Mouse (Mus musculus) heart, postnatal 0 days (tissue): ENCODE measurements around the gene Zfp541.

Experiments
- CTCF ChIP-seq: IDR thresholded peaks from 2 replicates; pipeline ENCODE4 v1.5.1; 2016; ENCODE audit warnings: antibody characterized with exemption, control low read depth, low read depth
- EP300 ChIP-seq: IDR thresholded peaks from 2 replicates; pipeline ENCODE4 v1.6.1; 2016; ENCODE audit warnings: antibody characterized with exemption, low read depth

DNA sequence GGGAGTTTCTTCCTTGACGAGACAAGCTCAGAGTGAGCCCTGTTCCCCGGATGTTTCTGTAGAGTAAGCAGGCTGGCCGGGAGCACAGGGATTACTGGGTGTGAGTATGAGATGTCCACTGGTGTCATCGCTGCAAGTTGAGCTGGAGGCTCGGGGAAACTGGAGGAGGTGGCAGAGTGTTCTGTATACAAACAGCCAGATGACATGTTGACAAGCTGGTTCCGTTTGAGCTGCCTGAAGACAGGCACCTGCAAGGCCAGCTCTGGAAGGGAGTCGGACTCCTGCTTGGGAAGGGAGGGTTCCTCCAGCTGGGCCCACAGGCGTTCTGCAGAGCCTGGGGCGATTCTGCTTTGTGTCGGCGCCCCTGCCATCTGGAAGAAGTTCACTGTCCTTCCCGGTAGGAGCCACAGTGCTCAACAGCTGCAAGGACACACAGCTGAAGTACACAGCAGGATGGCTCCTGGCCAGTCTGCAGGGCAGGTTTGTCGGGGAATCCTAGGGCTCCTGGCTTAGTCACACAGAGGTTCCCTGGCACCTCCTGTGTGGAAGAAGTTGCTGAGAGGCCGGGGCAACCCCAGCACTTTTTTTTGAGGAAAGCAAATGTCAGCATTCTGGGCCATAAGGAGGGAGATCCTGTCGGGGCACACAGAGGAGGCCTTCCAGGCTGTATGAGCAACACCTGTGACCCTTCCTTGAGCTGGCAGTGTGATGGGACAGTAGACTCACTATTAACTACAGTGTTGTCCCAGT lies 40.3 kb downstream of the Zfp541 start:
- TF ChIP-seq CTCF (no peak), EP300 (no peak)
